13 mouse cellular contexts compared by ENCODE assay signal in genomic region chr13:63570456-63570855, GRCm38 (mm10). TPM values are rescaled to one million over a fixed set of nuclear protein-coding genes. Genes with fewer than 3 reads are reported as not detected.
DNase-seq lines count a peak whose midpoint lies in the region; ATAC-seq lines count a peak whose summit lies in the region.
"Had no signal": no experiment of that assay in that cellular context is flagged by ENCODE, and none has a peak within 500 bp of the region (broad histone marks: within the 10 kb centered on the region; RNA-seq: fewer than 3 reads in every experiment).

No protein-coding gene starts in this region.

- H3K4me2 ChIP-seq in forebrain, embryonic 16.5 days (ENCODE audit: low read length): no peak overlapping the region
- peak overlapping the region; percentile 10 for H3K4me2 ChIP-seq in forebrain, embryonic 14.5 days (ENCODE audit: low read length)
- peak overlapping the region; percentile 97 for H3K4me2 ChIP-seq in limb, embryonic 12.5 days

- H3K9me3 ChIP-seq in forebrain, embryonic 10.5 days: no peaks in the 10 kb centered on the region
- H3K9me3 ChIP-seq in forebrain, embryonic 16.5 days (ENCODE audit: control insufficient read depth, low read length): no peaks in the 10 kb centered on the region
- no peaks in the 10 kb centered on the region for H3K9me3 ChIP-seq in forebrain, embryonic 14.5 days (replicated peaks; ENCODE audit: control insufficient read depth, low read length)
- no peaks in the 10 kb centered on the region for H3K9me3 ChIP-seq in limb, embryonic 12.5 days

- peaks cover 74% of the 10 kb centered on the region for H3K27me3 ChIP-seq in forebrain, embryonic 10.5 days (ENCODE audit: poor library complexity, severe bottlenecking)
- H3K27me3 ChIP-seq in forebrain, embryonic 16.5 days (replicated peaks; ENCODE audit: control insufficient read depth, insufficient read depth, low read length): peaks cover 33% of the 10 kb centered on the region
- H3K27me3 ChIP-seq in forebrain, embryonic 14.5 days (replicated peaks; ENCODE audit: control insufficient read depth, insufficient read depth, low read length): peaks cover 43% of the 10 kb centered on the region
- peaks cover 39% of the 10 kb centered on the region for H3K27me3 ChIP-seq in limb, embryonic 12.5 days
- H3K27me3 ChIP-seq: Patski had no signal

- peaks cover 81% of the 10 kb centered on the region for H3K4me1 ChIP-seq in forebrain, embryonic 10.5 days
- H3K4me1 ChIP-seq in forebrain, embryonic 16.5 days (replicated peaks; ENCODE audit: control insufficient read depth, insufficient read depth, low read length): peaks cover 41% of the 10 kb centered on the region
- H3K4me1 ChIP-seq in forebrain, embryonic 14.5 days (ENCODE audit: control insufficient read depth, insufficient read depth, low read length): peaks cover 31% of the 10 kb centered on the region
- H3K4me1 ChIP-seq in limb, embryonic 12.5 days (replicated peaks): peaks cover 48% of the 10 kb centered on the region

- DNase-seq in forebrain, embryonic 10.5 days (ENCODE audit: extremely low spot score, low spot score): no peak
- peak; percentile 19 for DNase-seq in forebrain, embryonic 14.5 days (ENCODE audit: low spot score)
- peak; percentile 64 for DNase-seq in retina, embryonic 14.5 days (ENCODE audit: low spot score)
- DNase-seq in gastrocnemius, adult 8-10 months (ENCODE audit: low spot score in 2 of 2): no peak
- no peak for DNase-seq in adrenal gland, adult 18-20 months (ENCODE audit: low spot score in 2 of 2)
- no peak for DNase-seq in adipocyte (ENCODE audit: low spot score)
- DNase-seq: B cell, adult 2 months; gastrocnemius, postnatal 36 days; layer of hippocampus, postnatal 36 days; lung, postnatal 36 days had no signal

- H3K9ac ChIP-seq in forebrain, embryonic 16.5 days (replicated peaks; ENCODE audit: low read depth, low read length): no peak overlapping the region
- H3K9ac ChIP-seq in forebrain, embryonic 14.5 days (ENCODE audit: low read length): no peak overlapping the region
- H3K9ac ChIP-seq in limb, embryonic 12.5 days (replicated peaks): no peak overlapping the region

- ATAC-seq in forebrain, embryonic 16.5 days: no peak
- no peak for ATAC-seq in forebrain, embryonic 14.5 days
- no peak for ATAC-seq in limb, embryonic 12.5 days (ENCODE audit: insufficient number of reproducible peaks, insufficient read depth, low FRiP score, low TSS enrichment, low read depth)
- ATAC-seq: Patski had no signal

- H3K4me3 ChIP-seq in forebrain, embryonic 10.5 days: peak overlapping the region; percentile 98
- no peak overlapping the region for H3K4me3 ChIP-seq in forebrain, embryonic 16.5 days (replicated peaks; ENCODE audit: low read length)
- H3K4me3 ChIP-seq in forebrain, embryonic 14.5 days (ENCODE audit: low read depth, low read length): no peak overlapping the region
- peak overlapping the region; percentile 77 for H3K4me3 ChIP-seq in limb, embryonic 12.5 days (replicated peaks)

- H3K36me3 ChIP-seq in forebrain, embryonic 10.5 days (replicated peaks): no peaks in the 10 kb centered on the region
- H3K36me3 ChIP-seq in forebrain, embryonic 16.5 days (ENCODE audit: control insufficient read depth, insufficient read depth): no peaks in the 10 kb centered on the region
- no peaks in the 10 kb centered on the region for H3K36me3 ChIP-seq in forebrain, embryonic 14.5 days (ENCODE audit: control insufficient read depth, insufficient read depth, low read length)
- no peaks in the 10 kb centered on the region for H3K36me3 ChIP-seq in limb, embryonic 12.5 days

- peak overlapping the region; percentile 51; the same call in 1 of the 2 replicates for H3K27ac ChIP-seq in forebrain, embryonic 10.5 days
- H3K27ac ChIP-seq in forebrain, embryonic 16.5 days (ENCODE audit: low read length): no peak overlapping the region
- no peak overlapping the region for H3K27ac ChIP-seq in forebrain, embryonic 14.5 days (ENCODE audit: low read depth, low read length)
- H3K27ac ChIP-seq in limb, embryonic 12.5 days: no peak overlapping the region

RNA-seq across cellular contexts. Expression of gene Ptch1, which starts 2.9 kb away (rescaled TPM):
- 21.0 and 23.6 TPM in 2 replicates for polyA plus RNA-seq in forebrain, embryonic 10.5 days (2016; fragmentation: Nextera tagmentation; extraction: Ambion mirVana)
- polyA plus RNA-seq in forebrain, embryonic 16.5 days (2015; fragmentation: Nextera tagmentation; extraction: Ambion mirVana): 8.0 and 11.2 TPM in 2 replicates
- 9.7 and 11.3 TPM in 2 replicates for polyA plus RNA-seq in forebrain, embryonic 14.5 days (2014; fragmentation: Nextera tagmentation; extraction: Ambion mirVana)
- 21.6 and 23.0 TPM in 2 replicates for polyA plus RNA-seq in limb, embryonic 12.5 days (2016; fragmentation: Nextera tagmentation; extraction: Ambion mirVana)
- total RNA-seq in gastrocnemius, adult 8-10 months (2022): 10 to 100 TPM in 1 of 4 experiments, 1 to 10 TPM in 3; 6.6 to 10.3 (median 8.3) TPM
- total RNA-seq in adrenal gland, adult 18-20 months (2021): 10 to 100 TPM; 29.5 to 40.7 TPM

Comparison
In these comparisons a context has a peak if more than half of its experiments do, and no peak if none do; other contexts are left out.
1. DNase-seq: peak in forebrain, embryonic 14.5 days (single experiment) and retina, embryonic 14.5 days (single experiment); none in forebrain, embryonic 10.5 days (single experiment), gastrocnemius, adult 8-10 months (0 of 2), adrenal gland, adult 18-20 months (0 of 2) and adipocyte (single experiment).
2. H3K4me3 ChIP-seq: peak in forebrain, embryonic 10.5 days (single experiment) and limb, embryonic 12.5 days (single experiment); none in forebrain, embryonic 16.5 days (single experiment) and forebrain, embryonic 14.5 days (single experiment).